Mouse (Mus musculus) heart, embryonic 11.5 days (tissue): Measurements from ENCODE around the gene Snx27. TPM values are rescaled to one million over a fixed set of nuclear protein-coding genes. Genes with fewer than 3 reads are reported as not detected.
A peak's percentile ranks its signal among the peaks of the same experiment; 100 is the strongest.

Source experiments
- ATAC-seq: fragments of 200-750 bp; cut with Nextera tagmentation; replicated peaks from 2 replicates; pipeline ENCODE4 v1.8.0; 2017; ENCODE audit warnings: moderate library complexity; ENCODE audit not compliant: insufficient number of reproducible peaks, low FRiP score, low TSS enrichment
- H3K27ac ChIP-seq: fragments of 300-500 bp; sonication (generic); 2 replicates; pipeline ENCODE4 v1.5.1; 2014; ENCODE audit warnings: mild to moderate bottlenecking, low read depth, low read length
- H3K27me3 ChIP-seq: fragments of 300-500 bp; sonication (generic); 2 replicates; pipeline ENCODE4 v1.6.1; 2014; ENCODE audit warnings: mild to moderate bottlenecking, low read length, mixed read lengths; ENCODE audit not compliant: control insufficient read depth, insufficient read depth
- H3K36me3 ChIP-seq: fragments of 300-500 bp; sonication (generic); 2 replicates; pipeline ENCODE4 v1.6.1; 2014; ENCODE audit warnings: mild to moderate bottlenecking, low read length, moderate library complexity, mixed read lengths; ENCODE audit not compliant: control insufficient read depth, insufficient read depth
- H3K4me1 ChIP-seq: fragments of 300-500 bp; sonication (generic); 2 replicates; pipeline ENCODE4 v1.6.1; 2014; ENCODE audit warnings: low read length; ENCODE audit not compliant: control insufficient read depth, insufficient read depth
- H3K4me2 ChIP-seq: fragments of 300-500 bp; sonication (generic); 2 replicates; pipeline ENCODE4 v1.6.1; 2014; ENCODE audit warnings: mild to moderate bottlenecking, moderate library complexity
- H3K4me3 ChIP-seq: fragments of 300-500 bp; sonication (generic); 2 replicates; pipeline ENCODE4 v1.5.1; 2014; ENCODE audit warnings: low read depth, low read length
- H3K9ac ChIP-seq: fragments of 300-500 bp; sonication (generic); 2 replicates; pipeline ENCODE4 v1.6.1; 2014; ENCODE audit warnings: mild to moderate bottlenecking, low read depth, low read length, moderate library complexity
- H3K9me3 ChIP-seq: fragments of 300-500 bp; sonication (generic); replicated peaks from 2 replicates; pipeline ENCODE4 v1.6.1; 2016; ENCODE audit warnings: low read length; ENCODE audit not compliant: control insufficient read depth
- WGBS: fragments of 180-500 bp; shearing (Covaris S2); extraction: QIAGEN DNeasy Blood & Tissue Kit; methylation state at CpG from one replicate; pipeline ENCODE4 v1.1.7; 2014; ENCODE audit not compliant: insufficient replicate concordance; 5-methylcytosine and 5-hydroxymethylcytosine counted together
- polyA plus RNA-seq: library from polyadenylated mRNA; unstranded; fragments of >200 nt; fragmentation: Nextera tagmentation; extraction: Ambion mirVana; gene quantifications from 2 replicates; pipeline ENCODE4 v1.2.1, GENCODE M21; 2014

Gene Snx27
- polyA plus RNA-seq, 1 experiment from 2014 or later, result 21.2 TPM

- H3K9ac ChIP-seq, result no peak overlapping the region
- ATAC-seq, result no peak
- WGBS, result 68% methylated on average over 13 of the region's 13 CpGs
- no peaks in the 10 kb centered on the region for H3K36me3 ChIP-seq
- H3K4me3 ChIP-seq, result no peak overlapping the region
- H3K4me1 ChIP-seq, result no peaks in the 10 kb centered on the region
- no peak overlapping the region for H3K4me2 ChIP-seq
- H3K27ac ChIP-seq, result no peak overlapping the region
- H3K9me3 ChIP-seq, result no peaks in the 10 kb centered on the region
- no peaks in the 10 kb centered on the region for H3K27me3 ChIP-seq
Measured at GRCm38 (mm10) chr3:94465632-94466430, 116.7 kb downstream of the Snx27 start.

GRCm38 (mm10) chr3:94463926-94464578 is 118.5 kb downstream of the Snx27 start:
- no peak overlapping the region for H3K27ac ChIP-seq
- 54% methylated on average over 11 of the region's 11 CpGs for WGBS

GRCm38 (mm10) chr3:94459834-94460233 is 122.7 kb downstream of the Snx27 start:
- Histone ChIP-seq H3K4me3 (no peak overlapping the region), H3K27ac (no peak overlapping the region), H3K9me3 (no peaks in the 10 kb centered on the region), H3K4me1 (no peaks in the 10 kb centered on the region), H3K9ac (no peak overlapping the region), H3K27me3 (no peaks in the 10 kb centered on the region; the same call in 1 of the 2 replicates), H3K4me2 (no peak overlapping the region), H3K36me3 (no peaks in the 10 kb centered on the region)
- no peak for ATAC-seq
- 94% methylated on average over 2 of the region's 2 CpGs for WGBS

More at GRCm38 (mm10) chr3:94463926-94464578, 118.5 kb downstream of the Snx27 start:
- Histone ChIP-seq H3K27me3 (no peaks in the 10 kb centered on the region), H3K4me3 (no peak overlapping the region), H3K4me2 (no peak overlapping the region), H3K36me3 (no peaks in the 10 kb centered on the region), H3K9ac (no peak overlapping the region), H3K4me1 (no peaks in the 10 kb centered on the region), H3K9me3 (no peaks in the 10 kb centered on the region)
- no peak for ATAC-seq

GRCm38 (mm10) chr3:94457055-94457454 is 125.5 kb downstream of the Snx27 start:
- Histone ChIP-seq H3K4me2 (peak overlapping the region; percentile 65), H3K4me3 (no peak overlapping the region), H3K9me3 (no peaks in the 10 kb centered on the region), H3K27ac (no peak overlapping the region), H3K27me3 (no peaks in the 10 kb centered on the region; the same call in 1 of the 2 replicates), H3K4me1 (no peaks in the 10 kb centered on the region), H3K9ac (no peak overlapping the region), H3K36me3 (no peaks in the 10 kb centered on the region)
- no peak for ATAC-seq
- WGBS, result 66% methylated on average over 3 of the region's 3 CpGs

- H3K4me3 ChIP-seq, result peak overlapping the region; percentile 37
- peak; percentile 65 for ATAC-seq
- WGBS, result 2% methylated on average over 12 of the region's 12 CpGs
- no peaks in the 10 kb centered on the region for H3K36me3 ChIP-seq
- H3K27ac ChIP-seq, result no peak overlapping the region
- no peaks in the 10 kb centered on the region for H3K4me1 ChIP-seq
- no peaks in the 10 kb centered on the region; the same call in 1 of the 2 replicates for H3K27me3 ChIP-seq
- H3K9me3 ChIP-seq, result no peaks in the 10 kb centered on the region
- 0 out of 2 replicates have a peak overlapping the region, but pooled peaks have one; percentile 22 for H3K9ac ChIP-seq
- peak overlapping the region; percentile 65 for H3K4me2 ChIP-seq
Measured at GRCm38 (mm10) chr3:94456529-94457000, 126.0 kb downstream of the Snx27 start.

- no peak overlapping the region for H3K9ac ChIP-seq
- H3K27ac ChIP-seq, result no peak overlapping the region
- 85% methylated on average over 2 of the region's 2 CpGs for WGBS
- H3K9me3 ChIP-seq, result no peaks in the 10 kb centered on the region
- H3K4me3 ChIP-seq, result no peak overlapping the region
- no peaks in the 10 kb centered on the region for H3K27me3 ChIP-seq
- ATAC-seq, result no peak
- peaks cover 33% of the 10 kb centered on the region for H3K36me3 ChIP-seq
- no peaks in the 10 kb centered on the region for H3K4me1 ChIP-seq
- no peak overlapping the region for H3K4me2 ChIP-seq
Measured at GRCm38 (mm10) chr3:94449377-94449776, 133.1 kb downstream of the Snx27 start.

Other genes with a start within 250 kb of the Snx27 start
- 0.17 TPM in 1 of 2 replicates, not detected in the other for gene Them5, start 240.6 kb downstream of the Snx27 start, polyA plus RNA-seq
- gene C2cd4d, start 220.3 kb downstream of the Snx27 start, polyA plus RNA-seq, result 0.59 and 0.89 TPM in 2 replicates
- 0.41 and 0.44 TPM in 2 replicates for gene Rorc, start 209.9 kb downstream of the Snx27 start, polyA plus RNA-seq
- not detected in 2 replicates for gene Lingo4, start 184.2 kb downstream of the Snx27 start, polyA plus RNA-seq
- 8.4 and 8.7 TPM in 2 replicates for gene Tdrkh, start 169.4 kb downstream of the Snx27 start, polyA plus RNA-seq
- gene Mrpl9, start 139.4 kb downstream of the Snx27 start, polyA plus RNA-seq, result 60.8 and 65.5 TPM in 2 replicates
- gene Oaz3, start 138.8 kb downstream of the Snx27 start, polyA plus RNA-seq, result 0.29 TPM in 1 of 2 replicates, not detected in the other
- 2.8 and 4.7 TPM in 2 replicates for gene Celf3, start 104.4 kb downstream of the Snx27 start, polyA plus RNA-seq
- 6.6 and 7.0 TPM in 2 replicates for gene Riiad1, start 102.4 kb downstream of the Snx27 start, polyA plus RNA-seq
- not detected in 2 replicates for gene Gm10972, start 60.4 kb upstream of the Snx27 start, polyA plus RNA-seq
- 8.7 and 10.5 TPM in 2 replicates for gene Tuft1, start 76.2 kb upstream of the Snx27 start, polyA plus RNA-seq
- gene Selenbp2, start 110.8 kb upstream of the Snx27 start, polyA plus RNA-seq, result 0.72 and 2.0 TPM in 2 replicates
- 1.4 and 2.0 TPM in 2 replicates for gene Cgn, start 203.8 kb upstream of the Snx27 start, polyA plus RNA-seq